28 mouse cellular contexts compared by ENCODE assay signal in the genomic region with DNA sequence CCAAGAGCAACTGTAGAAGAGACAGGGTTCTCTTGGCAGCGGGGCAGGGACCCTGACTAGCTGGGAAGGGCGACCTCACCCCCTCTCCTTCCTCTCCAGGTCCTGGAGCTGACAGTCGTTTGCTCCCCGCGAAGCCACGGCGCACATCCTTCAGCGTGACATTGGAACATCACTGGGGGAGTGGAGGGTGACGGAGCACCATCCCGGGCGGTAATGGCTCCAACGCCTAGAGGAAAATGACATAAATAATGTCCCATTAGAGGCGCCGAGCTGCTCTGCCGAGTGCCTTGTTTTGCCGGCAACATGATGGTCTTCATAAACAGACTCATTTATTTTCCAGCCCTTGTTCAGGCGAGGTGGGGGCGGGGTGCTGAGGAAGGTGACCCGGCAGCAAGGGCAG.
A peak's percentile ranks its signal among the peaks of the same experiment; 100 is the strongest.
DNase-seq lines count a peak whose midpoint lies in the region; ATAC-seq lines count a peak whose summit lies in the region.
"Had no signal": no experiment of that assay in that cellular context is flagged by ENCODE, and none has a peak within 500 bp of the region (broad histone marks: within the 10 kb centered on the region; RNA-seq: fewer than 3 reads in every experiment).

No protein-coding gene starts in this region.

- 78% methylated on average over 19 of the region's 19 CpGs for WGBS in hindbrain, embryonic 10.5 days
- WGBS in hindbrain, embryonic 16.5 days = 58% methylated on average over 19 of the region's 19 CpGs
- 37% methylated on average over 19 of the region's 19 CpGs for WGBS in neural tube, embryonic 15.5 days
- WGBS in heart, embryonic 12.5 days = 54% methylated on average over 19 of the region's 19 CpGs

- no peaks in the 10 kb centered on the region for H3K9me3 ChIP-seq in hindbrain, embryonic 10.5 days
- no peaks in the 10 kb centered on the region for H3K9me3 ChIP-seq in hindbrain, embryonic 16.5 days (ENCODE audit: control insufficient read depth, low read length)
- no peaks in the 10 kb centered on the region for H3K9me3 ChIP-seq in neural tube, embryonic 15.5 days (replicated peaks)
- no peaks in the 10 kb centered on the region for H3K9me3 ChIP-seq in heart, embryonic 12.5 days (replicated peaks)
- H3K9me3 ChIP-seq: embryonic facial prominence, embryonic 13.5 days; forebrain, embryonic 10.5 days; heart, embryonic 13.5 days; kidney, embryonic 15.5 days; limb, embryonic 13.5 days; lung, embryonic 15.5 days; megakaryocyte, embryonic 14.5 days; midbrain, embryonic 12.5 days had no signal

- H3K4me3 ChIP-seq in hindbrain, embryonic 10.5 days = no peak overlapping the region
- no peak overlapping the region for H3K4me3 ChIP-seq in hindbrain, embryonic 16.5 days (ENCODE audit: low read length)
- no peak overlapping the region for H3K4me3 ChIP-seq in neural tube, embryonic 15.5 days (replicated peaks)
- no peak overlapping the region for H3K4me3 ChIP-seq in heart, embryonic 12.5 days
- H3K4me3 ChIP-seq: embryonic facial prominence, embryonic 13.5 days; forebrain, embryonic 10.5 days; gastrocnemius, adult 2 months; heart, adult 2 months; heart, embryonic 13.5 days; kidney, embryonic 15.5 days; layer of hippocampus, adult 2 months; limb, embryonic 13.5 days; lung, embryonic 15.5 days; megakaryocyte, embryonic 14.5 days; midbrain, embryonic 12.5 days; myocyte had no signal

- DNase-seq in ES-CJ7 (ENCODE audit: low read depth, low spot score) = peak; percentile 11
- no peak for DNase-seq in hindbrain, embryonic 10.5 days (ENCODE audit: low spot score)
- no peak for DNase-seq in left cerebral cortex, postnatal 25 days (ENCODE audit: low spot score in 2 of 2)
- no peak for DNase-seq in left cerebral cortex, adult 18-20 months (ENCODE audit: low spot score in 2 of 2)
- DNase-seq: adrenal gland, postnatal 25 days; B cell, adult 2 months; cerebellum, adult 11-12 months; cerebellum, postnatal 10 days; gastrocnemius, adult 2 months; heart, adult 2 months; heart, postnatal 10 days; kidney, adult 18-20 months; kidney, postnatal 25 days had no signal

- no peak for ATAC-seq in hindbrain, embryonic 16.5 days
- ATAC-seq in neural tube, embryonic 15.5 days (ENCODE audit: low FRiP score) = no peak
- ATAC-seq in heart, embryonic 12.5 days (ENCODE audit: insufficient number of reproducible peaks, low FRiP score) = no peak
- ATAC-seq: forebrain, embryonic 16.5 days had no signal

- H3K9ac ChIP-seq in hindbrain, embryonic 16.5 days (ENCODE audit: low read depth, low read length) = peak overlapping the region; percentile 17; the same call in 1 of the 2 replicates
- H3K9ac ChIP-seq in neural tube, embryonic 15.5 days (replicated peaks) = no peak overlapping the region
- no peak overlapping the region for H3K9ac ChIP-seq in heart, embryonic 12.5 days
- H3K9ac ChIP-seq: embryonic facial prominence, embryonic 13.5 days; heart, embryonic 13.5 days; kidney, embryonic 15.5 days; limb, embryonic 13.5 days; lung, embryonic 15.5 days; midbrain, embryonic 12.5 days had no signal

- intact Hi-C loops in left cerebral cortex, postnatal 25 days (cut with DNase I) = no loop called here

- 0 out of 2 replicates have a peak overlapping the region, but pooled peaks have one; percentile 14 for H3K27ac ChIP-seq in hindbrain, embryonic 10.5 days
- H3K27ac ChIP-seq in hindbrain, embryonic 16.5 days (ENCODE audit: low read depth, low read length) = no peak overlapping the region
- 0 out of 2 replicates have a peak overlapping the region, but pooled peaks have one; percentile 1 for H3K27ac ChIP-seq in neural tube, embryonic 15.5 days (replicated peaks)
- no peak overlapping the region for H3K27ac ChIP-seq in heart, embryonic 12.5 days (ENCODE audit: poor library complexity, severe bottlenecking)
- H3K27ac ChIP-seq: embryonic facial prominence, embryonic 13.5 days; forebrain, embryonic 10.5 days; gastrocnemius, adult 2 months; heart, adult 2 months; heart, embryonic 13.5 days; kidney, embryonic 15.5 days; layer of hippocampus, adult 2 months; limb, embryonic 13.5 days; lung, embryonic 15.5 days; midbrain, embryonic 12.5 days had no signal

- H3K4me2 ChIP-seq in hindbrain, embryonic 16.5 days (ENCODE audit: low read length) = no peak overlapping the region
- H3K4me2 ChIP-seq in neural tube, embryonic 15.5 days = no peak overlapping the region
- H3K4me2 ChIP-seq in heart, embryonic 12.5 days = no peak overlapping the region
- H3K4me2 ChIP-seq: embryonic facial prominence, embryonic 13.5 days; heart, embryonic 13.5 days; kidney, embryonic 15.5 days; limb, embryonic 13.5 days; liver, embryonic 11.5 days; lung, embryonic 15.5 days; midbrain, embryonic 12.5 days had no signal

- peaks cover 27% of the 10 kb centered on the region for H3K4me1 ChIP-seq in hindbrain, embryonic 10.5 days (replicated peaks)
- no peaks in the 10 kb centered on the region for H3K4me1 ChIP-seq in hindbrain, embryonic 16.5 days (ENCODE audit: control insufficient read depth, insufficient read depth, low read depth, low read length)
- H3K4me1 ChIP-seq in neural tube, embryonic 15.5 days = peaks cover 21% of the 10 kb centered on the region
- peaks cover 11% of the 10 kb centered on the region for H3K4me1 ChIP-seq in heart, embryonic 12.5 days (replicated peaks)
- H3K4me1 ChIP-seq: embryonic facial prominence, embryonic 13.5 days; limb, embryonic 13.5 days; lung, embryonic 15.5 days; midbrain, embryonic 12.5 days had no signal

- H3K27me3 ChIP-seq in hindbrain, embryonic 10.5 days (ENCODE audit: insufficient read depth, poor library complexity, severe bottlenecking) = 0 out of 2 replicates have a peak, but pooled peaks cover 7% of the 10 kb centered on the region
- H3K27me3 ChIP-seq in hindbrain, embryonic 16.5 days (replicated peaks; ENCODE audit: control insufficient read depth, insufficient read depth, low read length) = no peaks in the 10 kb centered on the region
- H3K27me3 ChIP-seq in neural tube, embryonic 15.5 days (replicated peaks) = no peaks in the 10 kb centered on the region
- peaks cover 31% of the 10 kb centered on the region for H3K27me3 ChIP-seq in heart, embryonic 12.5 days (replicated peaks)
- H3K27me3 ChIP-seq: embryonic facial prominence, embryonic 13.5 days; kidney, embryonic 15.5 days; limb, embryonic 13.5 days; lung, embryonic 15.5 days; midbrain, embryonic 12.5 days had no signal

- no peaks in the 10 kb centered on the region for H3K36me3 ChIP-seq in hindbrain, embryonic 10.5 days
- H3K36me3 ChIP-seq in hindbrain, embryonic 16.5 days (ENCODE audit: control insufficient read depth, insufficient read depth, low read length) = no peaks in the 10 kb centered on the region
- H3K36me3 ChIP-seq in neural tube, embryonic 15.5 days = no peaks in the 10 kb centered on the region
- no peaks in the 10 kb centered on the region for H3K36me3 ChIP-seq in heart, embryonic 12.5 days
- H3K36me3 ChIP-seq: embryonic facial prominence, embryonic 13.5 days; forebrain, embryonic 10.5 days; heart, embryonic 13.5 days; kidney, embryonic 15.5 days; limb, embryonic 13.5 days; lung, embryonic 15.5 days; midbrain, embryonic 12.5 days had no signal

Comparison
In these comparisons a context has a peak if more than half of its experiments do, and no peak if none do; other contexts are left out.
1. H3K27ac ChIP-seq: peak in hindbrain, embryonic 10.5 days (single experiment) and neural tube, embryonic 15.5 days (single experiment); none in hindbrain, embryonic 16.5 days (single experiment) and heart, embryonic 12.5 days (single experiment).